Mouse (Mus musculus) stomach, embryonic 16.5 days (tissue): ENCODE measurements at regions not wholly inside any gene's neighbourhood (a gene's known extent, or its start where the extent isn't known, plus 50 kb on each side); places are given as distances from the start of the nearest gene placed in this dataset.

ENCODE experiments used
- ATAC-seq: fragments of 200-750 bp; cut with Nextera tagmentation; 2 replicates; pipeline ENCODE4 v1.8.0; 2017; ENCODE audit warnings: moderate number of reproducible peaks, moderate TSS enrichment; ENCODE audit not compliant: insufficient read depth, low FRiP score
- H3K27ac ChIP-seq: fragments of 300-500 bp; sonication (generic); 2 replicates; pipeline ENCODE4 v1.5.1; 2014; ENCODE audit warnings: low read length
- H3K27me3 ChIP-seq: fragments of 300-500 bp; sonication (generic); 2 replicates; pipeline ENCODE4 v1.6.1; 2014; ENCODE audit warnings: low read length, control low read depth, mixed read lengths; ENCODE audit not compliant: control insufficient read depth, insufficient read depth
- H3K36me3 ChIP-seq: fragments of 300-500 bp; sonication (generic); 2 replicates; pipeline ENCODE4 v1.6.1; 2014; ENCODE audit warnings: low read length; ENCODE audit not compliant: control insufficient read depth, insufficient read depth
- H3K4me1 ChIP-seq: fragments of 300-500 bp; sonication (generic); 2 replicates; pipeline ENCODE4 v1.6.1; 2014; ENCODE audit warnings: low read length, control low read depth, mixed read lengths; ENCODE audit not compliant: control insufficient read depth, insufficient read depth
- H3K4me2 ChIP-seq: fragments of 300-500 bp; sonication (generic); 2 replicates; pipeline ENCODE4 v1.6.1; 2014; ENCODE audit warnings: low read depth, low read length, mixed read lengths
- H3K4me3 ChIP-seq: fragments of 300-500 bp; sonication (generic); replicated peaks from 2 replicates; pipeline ENCODE4 v1.5.1; 2014; ENCODE audit warnings: mild to moderate bottlenecking, low read length
- H3K9ac ChIP-seq: fragments of 300-500 bp; sonication (generic); 2 replicates; pipeline ENCODE4 v1.6.1; 2014; ENCODE audit warnings: low read length
- H3K9me3 ChIP-seq: fragments of 300-500 bp; sonication (generic); replicated peaks from 2 replicates; pipeline ENCODE4 v1.6.1; 2016; ENCODE audit warnings: low read length, control low read depth; ENCODE audit not compliant: control insufficient read depth
- WGBS: fragments of 180-500 bp; shearing (Covaris S2); extraction: QIAGEN DNeasy Blood & Tissue Kit; methylation state at CpG from one replicate; pipeline ENCODE4 v1.1.7; 2014; 5-methylcytosine and 5-hydroxymethylcytosine counted together

GRCm38 (mm10) chr12:47129821-47130220 lies 311.1 kb upstream of the Nova1 start:
- no peaks in the 10 kb centered on the region for H3K36me3 ChIP-seq
- ATAC-seq: no peak
- H3K4me3 ChIP-seq: no peak overlapping the region
- 83% methylated on average over 9 of the region's 9 CpGs for WGBS
- H3K9ac ChIP-seq: no peak overlapping the region
- no peak overlapping the region for H3K4me2 ChIP-seq
- H3K27ac ChIP-seq: no peak overlapping the region
- no peaks in the 10 kb centered on the region for H3K9me3 ChIP-seq
- H3K27me3 ChIP-seq: no peaks in the 10 kb centered on the region
- H3K4me1 ChIP-seq: no peaks in the 10 kb centered on the region

GRCm38 (mm10) chr12:47128596-47128995 lies 309.9 kb upstream of the Nova1 start:
- Histone ChIP-seq H3K4me1 (no peaks in the 10 kb centered on the region), H3K9ac (no peak overlapping the region), H3K36me3 (no peaks in the 10 kb centered on the region), H3K27ac (no peak overlapping the region), H3K27me3 (no peaks in the 10 kb centered on the region), H3K4me2 (no peak overlapping the region), H3K4me3 (no peak overlapping the region), H3K9me3 (no peaks in the 10 kb centered on the region)
- no peak for ATAC-seq
- 78% methylated on average over 3 of the region's 3 CpGs for WGBS

- WGBS: 81% methylated on average over 3 of the region's 3 CpGs
- no peak overlapping the region for H3K9ac ChIP-seq
- H3K9me3 ChIP-seq: no peaks in the 10 kb centered on the region
- no peaks in the 10 kb centered on the region for H3K36me3 ChIP-seq
- no peaks in the 10 kb centered on the region for H3K27me3 ChIP-seq
- H3K4me3 ChIP-seq: no peak overlapping the region
- ATAC-seq: no peak
- H3K4me2 ChIP-seq: no peak overlapping the region
- no peak overlapping the region for H3K27ac ChIP-seq
- H3K4me1 ChIP-seq: no peaks in the 10 kb centered on the region
Observed at GRCm38 (mm10) chr12:47121426-47121825, 302.7 kb upstream of the Nova1 start.

- Histone ChIP-seq H3K4me2 (no peak overlapping the region), H3K4me1 (no peaks in the 10 kb centered on the region), H3K27ac (no peak overlapping the region), H3K9me3 (no peaks in the 10 kb centered on the region), H3K27me3 (no peaks in the 10 kb centered on the region), H3K9ac (no peak overlapping the region), H3K4me3 (no peak overlapping the region), H3K36me3 (no peaks in the 10 kb centered on the region)
- 50% methylated on average over 3 of the region's 3 CpGs for WGBS
- no peak for ATAC-seq
Observed at GRCm38 (mm10) chr12:47117504-47117903, 298.8 kb upstream of the Nova1 start.

- Histone ChIP-seq H3K9me3 (no peaks in the 10 kb centered on the region), H3K27ac (no peak overlapping the region), H3K4me1 (no peaks in the 10 kb centered on the region), H3K4me3 (no peak overlapping the region), H3K27me3 (no peaks in the 10 kb centered on the region), H3K9ac (no peak overlapping the region), H3K36me3 (no peaks in the 10 kb centered on the region), H3K4me2 (no peak overlapping the region)
- no peak for ATAC-seq
Observed at GRCm38 (mm10) chr12:47089234-47089633, 270.5 kb upstream of the Nova1 start.

- Histone ChIP-seq H3K36me3 (no peaks in the 10 kb centered on the region), H3K9ac (no peak overlapping the region), H3K4me1 (no peaks in the 10 kb centered on the region), H3K4me2 (no peak overlapping the region), H3K27ac (no peak overlapping the region), H3K27me3 (no peaks in the 10 kb centered on the region), H3K4me3 (no peak overlapping the region), H3K9me3 (no peaks in the 10 kb centered on the region)
- no peak for ATAC-seq
- WGBS: 62% methylated on average over 2 of the region's 2 CpGs
Observed at GRCm38 (mm10) chr12:47074961-47075360, 256.2 kb upstream of the Nova1 start.

- Histone ChIP-seq H3K9me3 (no peaks in the 10 kb centered on the region), H3K9ac (no peak overlapping the region), H3K36me3 (no peaks in the 10 kb centered on the region), H3K4me1 (no peaks in the 10 kb centered on the region), H3K4me3 (no peak overlapping the region), H3K27ac (no peak overlapping the region), H3K27me3 (no peaks in the 10 kb centered on the region), H3K4me2 (no peak overlapping the region)
- no peak for ATAC-seq
- WGBS: 85% methylated on average over 1 of the region's 1 CpGs
Observed at GRCm38 (mm10) chr12:47052474-47052873, 233.7 kb upstream of the Nova1 start.

- H3K27ac ChIP-seq: no peak overlapping the region
- no peak overlapping the region for H3K4me2 ChIP-seq
- WGBS: 61% methylated on average over 6 of the region's 6 CpGs
- H3K36me3 ChIP-seq: no peaks in the 10 kb centered on the region
- H3K4me1 ChIP-seq: no peaks in the 10 kb centered on the region
- H3K9me3 ChIP-seq: no peaks in the 10 kb centered on the region
- ATAC-seq: no peak
- no peak overlapping the region for H3K4me3 ChIP-seq
- H3K9ac ChIP-seq: no peak overlapping the region
- H3K27me3 ChIP-seq: no peaks in the 10 kb centered on the region
Observed at GRCm38 (mm10) chr12:47020810-47021348, 202.2 kb upstream of the Nova1 start.

GRCm38 (mm10) chr12:46992343-46992742 lies 173.6 kb upstream of the Nova1 start:
- Histone ChIP-seq H3K9me3 (no peaks in the 10 kb centered on the region), H3K9ac (no peak overlapping the region), H3K4me2 (no peak overlapping the region), H3K4me1 (no peaks in the 10 kb centered on the region), H3K27me3 (no peaks in the 10 kb centered on the region), H3K36me3 (no peaks in the 10 kb centered on the region), H3K27ac (no peak overlapping the region), H3K4me3 (no peak overlapping the region)
- 78% methylated on average over 1 of the region's 1 CpGs for WGBS
- no peak for ATAC-seq

GRCm38 (mm10) chr12:46988972-46989371 lies 170.2 kb upstream of the Nova1 start:
- H3K27me3 ChIP-seq: no peaks in the 10 kb centered on the region
- no peaks in the 10 kb centered on the region for H3K9me3 ChIP-seq
- H3K4me3 ChIP-seq: no peak overlapping the region
- no peak overlapping the region for H3K4me2 ChIP-seq
- H3K27ac ChIP-seq: no peak overlapping the region
- H3K4me1 ChIP-seq: no peaks in the 10 kb centered on the region
- H3K36me3 ChIP-seq: no peaks in the 10 kb centered on the region
- ATAC-seq: no peak
- no peak overlapping the region for H3K9ac ChIP-seq
- 80% methylated on average over 2 of the region's 2 CpGs for WGBS
